Mouse (Mus musculus) stomach, postnatal 0 days (tissue): ENCODE measurements around the gene Zbtb12.

ENCODE experiments used
- CTCF ChIP-seq: IDR thresholded peaks from 2 replicates; pipeline ENCODE4 v1.5.1; 2016; ENCODE audit warnings: antibody characterized with exemption, low read depth, mild to moderate bottlenecking, moderate library complexity
- EP300 ChIP-seq: optimal IDR thresholded peaks from 2 replicates; pipeline ENCODE3; 2016; ENCODE audit warnings: antibody characterized with exemption

DNA sequence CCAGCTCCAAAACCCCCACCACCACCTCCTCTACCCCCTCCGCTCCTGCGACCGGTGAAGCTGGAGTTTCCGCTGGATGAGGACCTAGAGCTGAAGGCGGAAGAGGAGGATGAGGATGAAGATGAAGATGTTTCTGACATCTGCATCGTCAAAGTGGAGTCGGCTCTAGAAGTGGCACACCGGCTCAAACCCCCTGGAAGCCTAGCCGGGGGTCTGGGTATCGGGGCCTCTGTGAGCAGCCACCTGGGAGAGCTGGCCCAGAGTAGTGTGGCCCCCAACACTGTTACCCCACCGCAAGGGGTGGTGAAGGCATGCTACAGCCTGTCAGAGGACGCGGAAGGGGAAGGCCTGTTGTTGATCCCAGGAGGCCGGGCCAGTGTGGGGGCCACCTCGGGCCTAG is 16.4 kb downstream of the Zbtb12 start:
- TF ChIP-seq CTCF (no peak), EP300 (no peak)
